Mouse (Mus musculus): ENCODE results near the gene Dach1.

GRCm38 (mm10) chr14:98086794-98087193, 82.8 kb downstream of the Dach1 start:
- no peak for TF ChIP-seq CTCF (IDR thresholded peaks at IDR 0.05; ENCODE audit: extremely low read depth, insufficient read depth, insufficient read length, insufficient replicate concordance)
- no peak for TF ChIP-seq POLR2A (IDR thresholded peaks at IDR 0.05; ENCODE audit: low read depth, low read length)
